Mouse (Mus musculus): ENCODE measurements around the gene Alx1. TPM values are rescaled to one million over a fixed set of nuclear protein-coding genes. Genes with fewer than 3 reads are reported as not detected.

Alx1 gene
- polyA plus RNA-seq (2012; fragmentation: generic; extraction: Trizol), result not detected

DNA sequence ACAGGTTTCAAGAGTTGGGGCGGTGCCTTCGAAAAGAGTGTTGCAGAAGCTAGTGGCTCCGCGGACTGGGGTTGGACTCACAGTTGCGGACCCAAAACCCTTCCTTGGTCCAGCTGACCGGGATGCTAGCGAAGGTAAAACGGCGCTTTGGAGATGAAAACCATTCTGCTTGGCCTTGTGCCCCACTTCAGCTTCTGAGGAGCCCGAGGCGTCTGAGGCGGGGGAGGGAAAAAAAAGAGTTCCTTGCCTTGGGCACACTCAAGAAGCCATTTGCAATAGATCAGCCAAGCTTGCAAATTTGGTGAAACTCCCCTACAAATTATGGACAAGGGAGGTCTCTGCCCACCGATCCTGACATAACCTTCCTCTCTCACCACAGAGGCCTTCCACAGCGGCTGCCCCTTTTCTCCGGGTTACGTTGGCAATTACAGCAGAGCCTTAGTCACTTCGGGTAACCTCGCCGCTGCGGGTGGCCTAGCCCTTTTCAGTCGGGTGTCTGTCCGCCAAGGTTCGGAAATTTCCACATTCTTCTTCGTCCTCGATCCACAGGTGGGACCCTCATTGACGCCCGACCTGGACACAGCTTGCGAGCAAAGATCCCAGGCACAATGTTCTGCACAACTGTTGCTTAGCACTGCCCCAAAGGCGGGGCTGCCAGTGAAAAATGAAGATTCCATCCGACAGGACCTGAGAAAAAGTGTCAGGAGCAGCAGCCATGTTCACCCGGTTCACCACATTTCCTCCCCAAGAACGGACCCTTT, at the start of gene Alx1:
Gene Alx1, minus strand, starts transcription at position 486 of the 761 bp plus-strand sequence.

Other genes with a start within 250 kb of the Alx1 start
- gene Lrriq1, start 206.1 kb upstream of the Alx1 start, polyA plus RNA-seq (2012; fragmentation: generic; extraction: Trizol), result not detected

Measured in C3H10T1/2 (cell line).